Mouse (Mus musculus): ENCODE measurements around the gene Ogdhl.

Ogdhl gene

DNA sequence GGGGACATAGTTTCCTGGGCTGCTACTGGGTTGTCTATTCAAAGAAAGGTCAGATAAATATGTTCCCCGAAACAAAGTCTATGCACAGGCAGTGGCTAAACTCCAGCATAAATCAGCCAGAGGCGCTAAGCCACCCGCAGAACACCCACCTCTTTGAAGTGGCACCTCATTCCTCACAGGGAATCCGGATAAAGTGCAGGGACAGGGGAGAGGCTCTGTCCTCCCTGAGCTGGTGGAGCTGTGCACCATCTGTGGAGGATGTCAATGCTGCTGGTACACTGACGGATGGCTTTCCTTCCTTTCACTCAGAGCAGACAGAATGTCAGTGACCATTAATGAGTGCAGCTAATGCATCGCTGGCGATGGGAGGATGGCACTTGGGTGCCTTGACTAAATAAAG is 59.2 kb downstream of the Ogdhl start:
- DNase-seq, result no peak

- DNase-seq, result no peak
Observed at GRCm38 (mm10) chr14:32381619-32382018, 59.8 kb downstream of the Ogdhl start.

DNA sequence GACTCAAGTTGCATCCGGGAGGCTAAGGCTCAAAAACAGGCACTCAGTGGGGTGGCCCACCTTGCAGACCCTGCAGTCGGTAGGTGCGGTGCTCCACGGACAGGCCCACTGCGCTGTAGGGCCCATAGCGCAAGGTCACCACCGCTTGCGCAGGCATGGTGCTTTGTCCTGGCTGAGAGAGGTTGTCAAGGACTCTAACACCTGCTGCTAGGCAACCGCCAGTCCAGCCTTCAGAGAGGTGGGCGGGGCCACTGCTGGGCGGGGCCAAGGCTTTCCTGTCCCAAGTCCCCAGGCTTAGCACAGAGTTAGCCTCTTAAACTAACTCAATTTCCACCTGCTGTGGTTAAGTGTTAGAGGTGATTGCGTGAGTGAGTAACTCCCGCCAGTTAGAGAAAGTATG is 66.4 kb downstream of the Ogdhl start, which contains the start of gene 1700024G13Rik:
TSS of gene 1700024G13Rik (minus strand) at position 196 of the 400 bp plus-strand sequence.
- peak; percentile 79 for DNase-seq
